Mouse (Mus musculus) NIH3T3 (cell line): ENCODE measurements around the gene Ndufb6.
A peak's percentile ranks its signal among the peaks of the same experiment; 100 is the strongest.
"Not testable (repeated sequence)": the region's sequence is repeated elsewhere in the genome, so short reads cannot be mapped to it uniquely, and the experiment has no call there.

Experiments used
- DNase-seq: peaks from one replicate; pipeline ENCODE4 v3.0.0-alpha.2; 2012; ENCODE audit warnings: low read depth

Gene Ndufb6

DNA sequence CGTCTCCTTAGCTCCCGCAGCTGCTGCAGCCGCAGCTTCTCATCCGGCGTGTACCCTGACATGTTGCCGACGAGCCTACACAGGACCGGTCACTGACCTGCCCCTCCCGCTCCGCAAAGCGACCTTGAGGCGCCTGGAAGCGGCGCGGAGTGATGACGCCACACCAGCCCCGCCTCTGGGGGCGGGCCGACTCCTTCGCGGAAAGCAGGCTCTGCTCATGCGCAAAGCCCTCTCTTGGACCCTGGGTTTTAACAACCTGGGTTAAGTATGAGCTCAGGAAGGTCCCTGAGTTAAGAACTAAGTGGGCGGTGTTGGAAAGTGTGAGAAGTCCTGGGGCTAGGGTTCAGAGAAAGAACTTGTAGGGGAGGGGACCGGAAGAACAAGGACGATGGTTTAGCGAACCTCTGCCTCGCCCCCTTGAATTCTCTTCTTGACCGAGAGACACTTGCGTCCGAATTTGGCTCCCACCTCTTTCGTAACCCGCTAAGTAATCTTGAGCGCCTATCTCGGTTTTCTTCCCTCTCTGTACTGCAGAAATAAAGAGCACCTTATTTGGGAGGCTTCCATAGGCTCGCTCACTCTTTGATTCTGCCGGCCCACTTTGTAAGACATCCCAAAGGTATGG, at the start of gene Ndufb6:
Gene Ndufb6, minus strand, starts transcription at position 146 of the 625 bp plus-strand sequence.
- DNase-seq = peak; percentile 96

DNA sequence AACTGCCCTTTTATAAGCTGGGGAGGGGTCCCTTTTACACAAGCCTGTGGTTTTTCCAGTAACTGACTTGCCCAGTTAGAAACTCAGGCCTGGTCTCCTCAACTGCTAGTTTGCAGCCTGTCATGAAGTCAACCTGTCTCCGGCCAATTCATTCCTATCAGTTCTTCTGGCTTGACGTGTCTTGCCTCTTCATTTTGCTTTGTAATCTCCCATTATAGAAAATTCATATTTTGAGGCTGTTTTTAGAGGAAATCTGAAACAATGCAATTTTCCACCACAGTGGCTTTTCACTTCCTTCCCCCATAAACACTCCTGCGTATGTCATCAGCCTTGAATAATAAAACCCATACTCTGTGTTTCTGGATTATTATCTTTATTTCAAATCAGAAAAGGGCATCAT, 47.9 kb upstream of the Ndufb6 start:
- DNase-seq = no peak

DNA sequence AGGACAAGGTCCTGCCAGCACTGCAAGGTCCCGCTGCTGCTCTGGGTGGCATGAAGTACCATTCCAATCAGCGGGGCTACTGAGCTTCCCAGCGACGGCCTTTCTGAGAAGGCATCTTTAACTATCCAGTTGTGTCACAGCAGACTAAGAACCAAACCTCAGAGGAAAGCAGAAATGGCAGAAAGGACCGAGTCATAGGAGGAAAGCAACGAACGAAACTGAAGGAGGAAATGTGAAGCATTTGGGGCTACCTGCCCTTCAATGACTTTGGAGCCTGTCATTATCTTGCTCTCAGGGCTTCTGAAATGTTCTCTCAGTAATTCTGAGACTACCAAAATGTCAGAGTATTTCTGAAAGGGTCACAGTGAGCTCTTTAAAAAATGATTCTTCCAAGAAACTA, 45.4 kb upstream of the Ndufb6 start:
- no peak for DNase-seq

DNA sequence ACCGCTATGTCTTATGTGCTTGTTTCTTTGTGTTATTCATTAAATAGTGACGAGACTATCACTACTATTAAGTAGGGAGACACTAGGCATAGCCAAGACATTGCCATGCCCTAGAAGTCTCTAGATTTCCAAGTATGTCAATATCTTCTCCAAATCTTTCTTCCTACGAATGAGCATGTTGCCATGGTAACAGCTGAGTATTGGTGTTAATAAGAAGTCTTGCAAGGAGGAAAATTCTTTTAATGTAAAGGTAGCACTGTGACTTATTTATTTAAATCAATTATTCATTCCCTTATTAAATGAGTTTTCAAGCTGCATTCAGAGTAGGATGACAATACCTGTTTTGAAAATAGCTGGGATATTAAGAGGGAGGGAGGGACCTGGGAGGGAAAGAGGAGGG, 38.2 kb upstream of the Ndufb6 start:
- DNase-seq = no peak

DNA sequence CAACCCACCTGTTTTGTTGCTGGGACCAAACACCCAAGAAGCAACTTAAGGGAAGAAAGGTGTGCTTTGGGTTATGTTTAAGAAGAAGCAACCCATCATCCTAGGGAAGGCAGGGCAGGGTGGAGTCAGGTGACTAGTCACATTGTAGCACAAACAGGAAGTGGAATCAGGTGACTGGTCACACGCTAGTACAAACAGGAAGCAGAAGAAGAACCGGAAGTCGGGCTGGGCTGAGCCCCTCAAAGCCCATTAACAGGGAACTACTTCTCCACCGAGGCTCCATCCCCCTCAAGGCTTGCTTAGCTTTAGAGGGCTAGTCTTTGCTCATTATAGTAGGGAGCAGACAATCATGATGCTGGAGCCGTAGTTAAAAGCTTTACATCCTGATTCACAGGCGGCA, 33.8 kb upstream of the Ndufb6 start:
- DNase-seq = no peak

DNA sequence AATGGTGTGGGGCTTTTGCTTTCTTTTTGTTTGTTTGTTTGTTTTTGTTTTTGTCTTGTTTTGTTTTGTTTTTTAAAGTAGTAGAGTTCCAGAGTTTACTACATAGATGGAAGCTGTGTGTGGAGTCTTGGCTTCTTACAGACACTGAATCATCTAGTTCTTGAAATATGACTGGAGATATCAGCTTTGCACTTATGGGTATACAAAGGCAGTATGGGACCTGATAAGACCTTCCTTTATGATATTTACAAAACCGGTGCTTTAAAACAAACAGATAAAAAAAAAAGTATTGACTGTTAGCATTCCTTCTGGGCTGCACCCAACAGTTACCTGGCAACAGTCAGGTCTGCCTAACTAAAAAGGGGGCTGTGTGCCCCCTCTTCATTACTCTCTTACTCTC, 33.0 kb upstream of the Ndufb6 start:
- no peak for DNase-seq

DNA sequence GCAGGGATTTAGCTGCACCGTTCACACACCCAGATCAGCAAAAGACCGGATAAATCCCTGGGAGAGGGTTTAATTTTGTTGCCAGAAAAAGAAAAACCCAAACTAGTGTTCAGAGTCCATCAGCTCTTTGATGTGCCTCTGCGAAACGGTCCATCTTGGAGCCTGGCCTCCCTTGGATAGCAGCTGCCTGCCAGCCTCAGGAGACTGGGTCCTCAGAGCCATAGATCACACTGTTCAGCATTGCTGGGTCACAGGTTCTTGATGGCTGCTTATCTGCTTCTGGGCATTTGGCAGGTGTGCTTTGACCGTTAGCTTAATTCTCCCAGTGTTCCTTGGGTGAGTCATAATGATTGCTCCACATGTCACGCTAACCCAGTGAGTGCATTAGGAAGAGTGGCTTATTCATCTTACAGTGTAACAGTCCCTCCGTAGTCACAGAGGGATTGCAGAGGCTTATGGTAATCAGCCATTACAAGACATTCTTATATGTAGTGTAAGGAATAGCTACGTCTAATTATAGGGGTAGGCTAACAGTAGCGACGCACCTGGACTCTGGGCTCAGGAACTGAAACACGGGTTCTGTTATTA, 31.7 kb upstream of the Ndufb6 start:
- DNase-seq = no peak

DNA sequence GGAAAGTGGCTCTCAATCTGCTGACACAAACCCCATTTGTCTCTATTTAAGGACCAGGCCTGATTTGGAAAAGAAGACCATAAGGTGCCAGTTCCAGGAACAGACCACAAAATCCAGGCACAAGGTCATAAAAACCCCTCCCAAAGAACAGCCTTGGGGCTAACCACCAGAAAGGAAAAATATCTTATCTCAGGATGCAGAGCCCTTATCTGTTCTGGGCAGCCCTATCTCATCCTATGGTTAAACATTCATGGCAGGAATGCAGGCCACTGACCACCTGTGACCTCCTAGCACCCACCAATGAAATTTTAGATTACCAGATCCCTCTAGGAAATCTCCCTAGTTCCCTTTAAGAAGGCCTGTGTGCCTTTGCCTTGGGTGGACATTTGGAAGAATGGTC, 30.5 kb upstream of the Ndufb6 start:
- no peak for DNase-seq

DNA sequence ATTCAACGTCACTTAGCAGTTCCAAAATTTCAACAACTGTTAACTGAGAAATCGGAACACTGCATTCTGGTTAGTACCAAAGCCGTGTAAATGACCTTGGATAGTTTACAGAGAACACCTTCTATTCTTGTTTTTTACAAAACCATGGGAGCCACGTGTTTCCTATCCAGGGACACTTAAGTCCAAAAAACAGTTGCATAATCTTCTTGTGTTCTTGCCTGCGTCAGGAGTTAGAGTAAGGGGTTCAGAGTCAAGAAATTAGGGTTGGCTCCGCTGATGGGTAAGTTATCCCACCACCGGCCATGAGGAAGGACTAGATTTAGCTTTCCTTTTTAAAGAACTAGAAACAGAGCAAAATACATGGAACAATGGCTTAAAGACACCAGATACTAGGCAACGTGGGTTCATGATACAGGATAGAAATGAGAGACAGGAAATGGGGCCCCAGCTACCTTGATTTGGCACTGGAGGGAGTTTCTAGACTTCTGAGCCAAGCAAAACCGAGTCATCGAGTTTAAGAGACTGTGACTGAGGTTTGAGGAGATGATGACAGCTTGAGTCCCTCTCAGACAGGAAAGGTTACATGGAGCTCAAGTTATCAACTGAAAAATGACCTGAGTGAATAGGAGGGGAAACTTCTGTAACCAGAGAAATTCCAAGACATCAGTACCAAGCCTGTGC, 23.4 kb upstream of the Ndufb6 start:
- no peak for DNase-seq

DNA sequence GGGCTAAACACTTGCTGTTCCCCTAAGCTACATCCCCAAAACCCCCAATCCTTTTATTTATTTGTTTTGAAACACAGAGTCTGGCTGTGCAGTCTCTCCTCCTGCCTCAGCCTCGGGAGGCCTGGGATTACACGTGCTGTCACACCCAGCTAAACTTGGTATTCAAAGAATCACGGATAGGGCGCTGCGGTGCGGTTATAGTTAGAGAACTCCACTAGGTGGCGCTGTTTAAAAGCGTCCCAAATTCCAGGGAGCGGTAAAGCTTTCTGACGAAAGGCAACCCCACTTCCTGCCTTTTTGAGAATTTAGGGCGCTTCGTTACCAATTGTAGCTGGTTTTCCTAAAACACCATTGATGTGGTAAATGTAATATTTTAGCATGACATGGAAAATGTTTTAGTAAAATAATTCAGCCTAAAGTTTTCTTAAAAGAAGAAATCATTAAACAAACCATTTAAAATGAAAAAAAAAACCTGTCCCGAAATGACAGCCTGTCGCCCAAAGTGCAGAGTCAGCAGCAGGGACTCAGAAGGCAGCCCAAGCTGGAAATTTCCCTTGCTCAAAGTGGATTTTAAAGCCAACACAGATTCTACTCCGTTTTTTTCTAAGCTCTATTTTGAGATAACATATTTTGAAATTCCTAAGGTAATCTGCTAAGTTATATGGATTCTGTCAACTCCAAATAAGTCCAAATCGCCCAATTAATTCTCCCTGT, 22.0 kb upstream of the Ndufb6 start:
- DNase-seq = peak; percentile 81

DNA sequence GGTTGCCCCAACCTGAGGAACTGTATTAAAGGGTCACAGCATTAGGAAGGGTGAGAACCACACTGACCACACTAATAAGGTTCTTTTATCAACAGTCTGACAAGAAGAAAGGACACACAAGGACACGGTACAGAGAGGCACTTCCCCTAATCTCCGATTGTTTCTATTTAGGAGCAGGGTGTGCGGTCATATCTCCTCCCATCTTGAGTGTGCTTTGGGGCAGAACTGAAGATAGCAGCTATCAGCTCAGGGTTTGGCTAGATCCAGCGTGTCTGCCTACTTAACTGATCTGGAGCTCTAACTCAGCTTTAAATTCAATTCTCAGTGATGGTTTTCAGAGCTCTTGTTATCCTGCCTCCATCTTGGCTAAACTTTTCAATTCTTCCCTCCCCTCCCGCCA, 19.9 kb upstream of the Ndufb6 start:
- no peak for DNase-seq

DNA sequence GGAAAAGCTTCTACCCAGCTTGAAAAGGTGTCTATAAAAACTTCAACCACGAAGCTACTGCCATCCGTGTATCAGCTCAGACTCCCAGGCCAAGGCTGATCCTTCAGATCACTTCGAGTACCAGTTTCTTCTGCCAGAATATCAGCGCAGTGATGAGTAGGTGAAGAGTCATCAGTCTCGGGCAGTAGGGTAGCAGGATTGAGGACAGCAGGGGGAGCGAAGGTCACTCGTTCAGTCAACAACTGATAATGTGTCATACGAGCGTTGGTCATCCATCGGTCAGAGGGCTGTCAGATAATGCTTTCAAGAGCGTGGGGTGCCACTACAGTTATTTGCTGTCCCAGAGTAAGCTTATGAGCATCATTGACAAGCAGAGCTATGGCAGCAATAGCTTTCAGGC, 12.3 kb upstream of the Ndufb6 start:
- DNase-seq = not testable (repeated sequence)

DNA sequence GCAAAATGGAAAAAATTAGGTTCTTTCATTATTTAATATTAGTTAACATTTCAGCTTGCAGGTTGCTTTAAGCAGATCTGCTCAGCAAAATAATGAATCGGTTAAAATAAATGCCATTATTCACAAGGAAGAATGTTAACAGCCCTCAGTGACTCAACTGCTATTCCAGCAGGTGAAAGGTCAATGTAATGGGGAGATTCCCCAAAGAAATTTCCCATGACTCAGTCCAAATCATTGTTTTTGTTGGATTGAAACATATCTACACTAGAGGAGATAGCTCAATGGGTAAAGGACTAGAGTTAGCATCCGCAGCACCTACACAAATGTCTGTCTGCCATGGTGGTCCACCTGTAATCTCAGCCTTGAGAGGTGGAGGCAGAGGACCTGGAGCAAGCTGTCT, 9.8 kb upstream of the Ndufb6 start:
- peak; percentile 70 for DNase-seq

DNA sequence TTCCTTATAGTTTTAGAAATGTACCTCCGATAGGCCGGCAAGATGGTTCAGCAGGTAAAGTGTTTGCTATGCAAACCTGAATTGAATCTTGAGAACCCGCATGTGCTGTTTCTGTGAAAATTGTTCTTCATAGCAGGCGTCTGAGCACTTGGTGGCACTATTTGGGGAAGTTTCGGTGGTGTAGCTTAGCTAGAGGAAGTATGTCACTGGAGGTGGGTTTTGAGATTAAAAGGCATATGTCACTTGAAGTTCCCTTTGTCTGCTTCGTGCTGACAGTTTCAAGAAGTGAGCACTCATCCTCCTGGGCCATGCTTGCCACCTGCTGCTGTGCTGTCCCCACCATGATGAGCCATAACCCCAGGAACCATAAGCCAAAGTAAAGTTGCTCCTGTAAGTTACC, 8.2 kb upstream of the Ndufb6 start:
- no peak for DNase-seq

DNA sequence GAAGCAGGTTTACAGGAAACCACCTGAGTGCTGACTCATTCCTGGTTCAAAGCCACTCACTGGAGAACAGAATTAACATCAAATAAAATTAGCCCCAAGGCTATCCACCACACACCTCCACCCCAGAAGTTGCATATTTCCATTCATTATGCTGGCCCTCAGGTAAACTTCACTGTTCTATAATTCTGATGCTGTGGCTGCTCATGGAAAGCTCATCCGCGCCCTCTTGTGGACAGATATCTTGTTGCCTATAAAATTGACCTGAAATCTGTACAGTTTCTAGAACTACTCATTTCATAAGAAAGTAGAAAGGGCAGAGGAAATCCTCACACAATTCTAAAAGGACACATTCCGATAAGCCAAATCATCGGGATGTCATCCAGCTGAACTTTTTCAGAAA, 6.4 kb upstream of the Ndufb6 start:
- DNase-seq = peak; percentile 82

DNA sequence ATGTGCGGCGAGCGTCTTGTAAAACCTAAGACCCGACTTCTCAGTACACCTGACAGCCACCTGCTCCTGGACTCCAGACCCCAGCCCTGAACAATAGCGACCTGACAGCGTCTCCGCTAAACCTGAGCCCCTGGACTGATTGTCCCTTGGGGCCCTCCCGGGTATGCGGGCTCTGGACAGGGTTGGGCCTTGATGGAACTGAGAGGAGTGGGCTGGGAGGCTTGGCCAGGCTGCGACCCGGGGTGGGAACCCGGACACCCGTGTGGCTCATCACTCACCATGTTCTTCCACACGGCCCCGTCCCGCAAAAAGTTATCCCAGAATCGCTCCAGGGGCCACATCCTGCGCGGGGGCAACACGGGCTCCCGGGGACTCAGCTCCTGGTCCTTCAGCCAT, 343 bp downstream of the Ndufb6 start:
- no peak for DNase-seq

DNA sequence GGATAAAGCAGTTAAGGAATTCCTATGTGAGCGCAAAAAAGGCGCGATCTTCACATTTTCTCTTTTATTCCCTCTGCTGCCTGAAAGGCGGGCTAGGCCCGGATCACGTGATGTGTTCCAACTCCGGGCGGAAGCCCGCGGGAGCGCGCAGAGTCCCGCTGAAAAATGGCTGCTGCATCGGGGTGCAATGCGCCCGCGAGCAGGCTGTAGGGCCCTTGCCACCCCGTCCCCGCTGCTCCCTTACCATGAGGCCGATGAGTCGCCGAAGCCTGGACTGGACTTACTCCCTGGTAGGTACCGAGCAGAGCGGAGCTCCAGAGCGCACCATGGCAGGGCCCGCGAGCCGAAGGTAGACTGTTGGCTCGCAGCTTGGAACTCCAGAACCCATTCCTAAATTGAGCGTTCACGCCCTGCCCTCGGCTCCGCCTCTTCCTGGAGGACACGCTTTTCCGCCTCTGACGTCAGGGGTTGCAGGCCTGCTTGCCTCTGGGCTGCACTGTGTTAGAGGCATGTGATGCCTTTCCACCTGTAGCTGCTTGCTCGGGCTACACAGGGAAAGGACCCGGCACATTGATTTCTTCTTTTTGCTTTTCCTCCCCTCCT, 9.7 kb downstream of the Ndufb6 start, which contains the start of the genes Smim27 and Topors:
Gene Smim27, plus strand, starts transcription at position 150 of the 603 bp plus-strand sequence.
Gene Topors, minus strand, starts transcription at position 421 of the 603 bp plus-strand sequence.
- DNase-seq = peak; percentile 96

DNA sequence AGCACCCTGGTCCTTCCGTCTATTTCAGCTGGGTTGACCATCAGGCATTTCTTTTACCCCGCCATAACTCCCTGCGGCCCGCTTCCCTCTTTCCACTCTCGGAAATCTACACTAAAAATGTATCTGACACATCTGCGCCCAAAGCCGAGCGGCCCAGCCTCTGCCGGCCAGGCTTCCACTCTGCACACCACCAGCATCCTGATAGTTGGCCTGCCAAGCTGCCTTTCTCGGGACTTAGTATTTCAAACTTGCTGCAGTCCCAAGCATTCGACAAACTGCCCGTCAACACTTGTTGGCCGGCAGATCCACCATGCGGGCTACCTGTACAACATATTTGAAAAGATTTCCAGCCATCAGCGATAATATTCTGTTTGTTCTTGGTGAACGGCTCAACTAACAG, 10.4 kb downstream of the Ndufb6 start:
- DNase-seq = no peak

DNA sequence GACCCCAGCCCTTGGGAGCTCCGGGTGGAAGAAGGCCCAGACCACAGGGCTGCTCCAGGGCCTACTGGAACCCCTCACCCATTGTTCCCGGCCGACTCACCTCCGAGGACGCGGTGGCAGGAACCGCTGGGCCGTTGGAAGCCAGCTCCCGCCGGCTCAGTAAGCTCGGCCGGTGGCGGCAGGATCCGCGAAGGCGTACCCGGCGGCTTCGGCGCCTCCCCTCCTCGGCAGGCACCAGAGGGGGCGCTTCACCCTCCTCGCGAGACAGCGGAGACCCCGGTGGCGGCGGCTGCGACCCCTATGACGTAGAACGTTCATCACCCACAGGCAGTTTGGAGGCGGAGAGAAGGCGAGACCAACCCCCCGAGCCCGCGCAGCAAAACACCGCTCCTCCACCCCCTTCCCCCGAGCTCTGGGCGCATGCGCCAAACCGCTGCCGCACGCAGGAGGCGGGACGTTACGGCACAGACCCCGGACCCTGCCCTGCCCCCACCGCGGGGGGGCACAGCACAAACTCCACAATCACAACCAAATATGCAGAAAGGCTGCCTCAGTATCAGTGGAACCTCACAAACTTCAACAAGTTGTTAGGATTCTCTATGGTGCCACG, 10.9 kb downstream of the Ndufb6 start:
- DNase-seq = peak; percentile 93

DNA sequence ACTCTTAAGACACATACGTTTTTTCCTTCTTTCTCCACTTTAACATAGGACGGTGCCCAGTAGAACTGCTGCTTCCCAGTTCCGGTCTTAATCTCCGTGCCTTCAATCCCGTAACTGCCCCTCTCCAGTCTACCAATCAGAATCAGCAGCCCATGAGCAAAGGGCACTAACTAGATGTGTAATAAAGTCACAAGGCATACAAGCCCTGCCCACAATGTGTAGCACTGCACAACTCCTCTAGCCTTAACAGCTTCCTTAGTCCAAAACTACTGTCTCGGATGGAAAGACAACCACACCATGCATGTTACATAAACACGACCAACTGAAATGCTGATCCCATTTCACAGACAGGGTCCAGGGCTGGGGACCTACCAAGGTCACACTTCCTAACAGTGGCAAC, 11.5 kb downstream of the Ndufb6 start:
- peak; percentile 30 for DNase-seq

DNA sequence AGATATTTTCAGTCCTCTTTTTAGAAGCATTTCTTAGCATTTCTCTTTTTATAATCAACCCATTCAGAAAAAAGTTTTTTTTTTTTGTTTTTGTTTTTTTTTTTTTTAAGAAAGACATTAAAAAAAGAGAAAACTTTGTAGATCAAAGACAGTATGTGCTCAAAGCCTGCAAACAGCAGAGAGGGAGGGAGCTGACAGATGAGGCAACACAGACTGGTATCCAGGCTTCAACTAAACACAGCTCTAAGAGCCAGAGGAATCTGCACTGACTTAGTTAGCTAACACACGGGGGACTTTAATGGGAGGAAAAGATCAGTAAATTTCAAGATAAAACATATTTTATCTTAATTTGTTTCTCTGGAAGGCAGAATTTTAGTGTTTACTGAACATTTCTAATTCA, 14.9 kb downstream of the Ndufb6 start:
- no peak for DNase-seq
